Mouse (Mus musculus): ENCODE results near the gene Fam84a. TPM values are rescaled to one million over a fixed set of nuclear protein-coding genes. Genes with fewer than 3 reads are reported as not detected.

The Fam84a gene
- 7.9 and 8.4 TPM in 2 replicates for polyA plus RNA-seq (2015; fragmentation: Nextera tagmentation; extraction: Ambion mirVana)

DNA sequence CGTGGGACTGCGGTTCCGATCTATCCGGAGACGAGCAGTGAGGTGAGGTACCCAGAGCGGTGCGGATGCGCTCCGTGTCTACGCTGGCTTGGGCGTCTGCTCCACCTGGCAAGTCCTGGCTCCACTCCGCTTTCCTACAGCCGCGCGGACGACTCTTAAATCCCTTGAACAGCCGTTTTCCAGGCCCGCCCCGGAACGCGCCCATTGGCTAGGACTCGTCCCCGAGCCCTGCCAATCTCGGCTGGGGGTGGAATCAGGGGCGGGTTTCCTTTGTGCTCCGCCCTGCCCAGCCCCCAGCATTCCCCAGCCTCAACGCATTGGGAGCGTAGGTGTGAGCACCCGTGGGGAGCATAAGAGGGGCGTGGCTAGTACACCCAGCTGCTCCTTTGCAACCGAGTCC, at the start of gene Fam84a:
Gene Fam84a (minus strand): TSS at position 134 of the 400 bp plus-strand sequence.
- no peaks in the 10 kb centered on the region for H3K9me3 ChIP-seq (ENCODE audit: control insufficient read depth, low read length)
- H3K9ac ChIP-seq (ENCODE audit: low read depth, low read length) = peak within 1 kb of the TSS; percentile 71
- peak within 1 kb of the TSS; percentile 63 for H3K4me3 ChIP-seq (ENCODE audit: low read length)
- H3K27ac ChIP-seq (ENCODE audit: low read length) = no peak within 1 kb of the TSS; the same call in 1 of the 2 replicates
- H3K36me3 ChIP-seq (ENCODE audit: control insufficient read depth, insufficient read depth, low read length) = no peaks in the 10 kb centered on the region
- peak within 1 kb of the TSS; percentile 95 for H3K4me2 ChIP-seq (ENCODE audit: low read depth, low read length)
- under 1% methylated on average over 31 of the region's 31 CpGs for WGBS
- H3K27me3 ChIP-seq (replicated peaks; ENCODE audit: control insufficient read depth, insufficient read depth, low read length) = no peaks in the 10 kb centered on the region; the same call in 1 of the 2 replicates
- peaks cover 24% of the 10 kb centered on the region for H3K4me1 ChIP-seq (ENCODE audit: control insufficient read depth, insufficient read depth, low read length)
- ATAC-seq = peak; percentile 96

DNA sequence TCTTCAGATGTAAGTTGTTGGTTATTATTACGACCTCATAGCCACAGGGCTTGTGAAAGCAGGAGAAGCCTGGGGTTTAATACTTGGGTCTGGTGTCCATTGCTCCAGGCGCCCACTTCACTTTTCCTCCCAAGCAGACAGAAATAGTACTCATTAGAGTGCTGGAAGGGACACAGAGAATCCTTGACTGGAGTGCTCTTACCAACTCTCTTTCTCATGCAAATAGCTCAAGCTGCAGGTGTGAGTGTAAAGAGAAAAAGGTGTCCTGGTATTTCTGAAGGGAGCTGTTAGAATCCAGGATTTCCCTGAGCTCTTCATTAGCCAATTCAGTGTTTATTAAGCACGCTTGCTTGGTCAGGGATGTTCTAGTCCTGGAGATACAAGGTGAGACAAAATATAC, 43.6 kb upstream of the Fam84a start:
- no peak for ATAC-seq
- Histone ChIP-seq H3K4me3 (ENCODE audit: low read length) (no peak overlapping the region), H3K9me3 (ENCODE audit: control insufficient read depth, low read length) (no peaks in the 10 kb centered on the region), H3K36me3 (ENCODE audit: control insufficient read depth, insufficient read depth, low read length) (no peaks in the 10 kb centered on the region), H3K9ac (ENCODE audit: low read depth, low read length) (no peak overlapping the region), H3K27me3 (replicated peaks; ENCODE audit: control insufficient read depth, insufficient read depth, low read length) (no peaks in the 10 kb centered on the region), H3K27ac (ENCODE audit: low read length) (no peak overlapping the region), H3K4me2 (ENCODE audit: low read depth, low read length) (no peak overlapping the region), H3K4me1 (ENCODE audit: control insufficient read depth, insufficient read depth, low read length) (no peaks in the 10 kb centered on the region)
- WGBS = 73% methylated on average over 3 of the region's 3 CpGs

DNA sequence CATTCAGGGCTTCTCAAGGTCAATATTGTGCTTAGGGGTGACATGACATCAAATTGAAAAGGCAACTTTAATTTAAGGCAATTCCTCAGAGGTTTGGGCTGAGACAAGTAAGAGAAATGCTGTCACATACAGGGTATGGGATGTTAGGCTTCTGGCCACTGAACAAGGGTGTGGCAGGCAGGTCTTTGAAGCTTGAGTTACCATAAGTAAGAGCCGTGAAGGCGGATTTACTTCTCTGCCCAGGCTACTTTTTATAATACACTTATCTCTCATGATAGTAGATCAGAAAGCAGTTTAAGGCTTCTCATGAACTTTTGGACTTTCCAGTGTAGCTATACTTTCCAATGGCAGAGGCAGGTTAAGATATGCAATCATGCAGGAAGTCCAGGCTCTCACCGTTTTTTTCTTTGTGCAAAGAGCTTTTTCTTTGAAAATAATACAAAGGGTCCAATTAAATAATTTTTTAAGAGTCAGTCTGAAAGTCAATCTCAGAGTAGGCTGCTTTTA, 34.9 kb upstream of the Fam84a start:
- H3K36me3 ChIP-seq (ENCODE audit: control insufficient read depth, insufficient read depth, low read length) = no peaks in the 10 kb centered on the region
- no peak overlapping the region for H3K4me2 ChIP-seq (ENCODE audit: low read depth, low read length)
- ATAC-seq = peak; percentile 93
- no peaks in the 10 kb centered on the region for H3K4me1 ChIP-seq (ENCODE audit: control insufficient read depth, insufficient read depth, low read length)
- no peaks in the 10 kb centered on the region for H3K27me3 ChIP-seq (replicated peaks; ENCODE audit: control insufficient read depth, insufficient read depth, low read length)
- H3K9ac ChIP-seq (ENCODE audit: low read depth, low read length) = no peak overlapping the region
- WGBS = 68% methylated on average over 3 of the region's 3 CpGs
- no peak overlapping the region for H3K4me3 ChIP-seq (ENCODE audit: low read length)
- no peaks in the 10 kb centered on the region for H3K9me3 ChIP-seq (ENCODE audit: control insufficient read depth, low read length)
- H3K27ac ChIP-seq (ENCODE audit: low read length) = no peak overlapping the region

DNA sequence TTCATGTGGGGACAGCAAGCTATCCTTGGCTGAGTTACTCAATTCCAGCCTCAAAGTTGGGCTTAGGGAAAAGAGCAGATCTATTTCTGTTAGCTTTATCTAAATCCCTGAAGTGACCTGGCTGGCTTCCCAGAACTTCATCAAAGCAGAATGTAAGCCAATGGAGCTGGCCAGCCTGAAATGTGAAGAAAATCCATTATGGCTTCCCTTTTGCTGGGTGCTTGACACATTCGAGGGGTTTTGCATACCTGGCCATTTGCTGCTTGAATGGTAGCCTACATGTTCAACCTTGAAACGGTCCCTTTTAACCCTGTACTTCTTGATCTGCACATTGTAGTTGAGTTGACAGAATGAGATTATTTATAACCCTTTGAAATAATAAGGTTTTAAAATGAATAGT, 13.9 kb upstream of the Fam84a start:
- no peak overlapping the region for H3K9ac ChIP-seq (ENCODE audit: low read depth, low read length)
- H3K27ac ChIP-seq (ENCODE audit: low read length) = no peak overlapping the region
- H3K4me3 ChIP-seq (ENCODE audit: low read length) = no peak overlapping the region
- H3K27me3 ChIP-seq (replicated peaks; ENCODE audit: control insufficient read depth, insufficient read depth, low read length) = no peaks in the 10 kb centered on the region
- H3K4me2 ChIP-seq (ENCODE audit: low read depth, low read length) = no peak overlapping the region
- 71% methylated on average over 2 of the region's 2 CpGs for WGBS
- no peaks in the 10 kb centered on the region for H3K4me1 ChIP-seq (ENCODE audit: control insufficient read depth, insufficient read depth, low read length)
- H3K36me3 ChIP-seq (ENCODE audit: control insufficient read depth, insufficient read depth, low read length) = no peaks in the 10 kb centered on the region
- ATAC-seq = no peak
- no peaks in the 10 kb centered on the region for H3K9me3 ChIP-seq (ENCODE audit: control insufficient read depth, low read length)

DNA sequence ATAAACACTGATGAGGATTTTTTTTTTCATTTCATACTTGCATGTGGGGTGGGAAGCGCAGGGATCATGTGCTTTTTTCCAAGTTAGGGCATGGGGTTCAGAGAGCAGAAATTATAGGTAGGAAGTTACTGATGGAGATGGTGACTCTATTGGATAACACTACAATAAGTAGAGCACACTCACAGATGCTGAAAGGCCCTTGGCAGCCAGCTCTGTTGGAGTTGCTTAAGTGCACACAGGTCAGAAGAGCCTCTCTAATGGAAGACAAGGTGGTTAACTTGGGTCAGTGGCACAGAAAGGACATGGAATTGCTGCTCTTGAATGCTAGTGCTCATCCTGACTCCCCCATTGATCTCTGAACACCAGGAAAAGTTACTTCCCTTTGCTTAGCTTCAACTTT, 13.1 kb upstream of the Fam84a start:
- no peak overlapping the region for H3K27ac ChIP-seq (ENCODE audit: low read length)
- no peak overlapping the region for H3K4me3 ChIP-seq (ENCODE audit: low read length)
- H3K9ac ChIP-seq (ENCODE audit: low read depth, low read length) = no peak overlapping the region
- ATAC-seq = no peak
- H3K36me3 ChIP-seq (ENCODE audit: control insufficient read depth, insufficient read depth, low read length) = no peaks in the 10 kb centered on the region
- 94% methylated on average over 1 of the region's 1 CpGs for WGBS
- H3K9me3 ChIP-seq (ENCODE audit: control insufficient read depth, low read length) = no peaks in the 10 kb centered on the region
- H3K4me2 ChIP-seq (ENCODE audit: low read depth, low read length) = no peak overlapping the region
- no peaks in the 10 kb centered on the region for H3K4me1 ChIP-seq (ENCODE audit: control insufficient read depth, insufficient read depth, low read length)
- H3K27me3 ChIP-seq (replicated peaks; ENCODE audit: control insufficient read depth, insufficient read depth, low read length) = no peaks in the 10 kb centered on the region

DNA sequence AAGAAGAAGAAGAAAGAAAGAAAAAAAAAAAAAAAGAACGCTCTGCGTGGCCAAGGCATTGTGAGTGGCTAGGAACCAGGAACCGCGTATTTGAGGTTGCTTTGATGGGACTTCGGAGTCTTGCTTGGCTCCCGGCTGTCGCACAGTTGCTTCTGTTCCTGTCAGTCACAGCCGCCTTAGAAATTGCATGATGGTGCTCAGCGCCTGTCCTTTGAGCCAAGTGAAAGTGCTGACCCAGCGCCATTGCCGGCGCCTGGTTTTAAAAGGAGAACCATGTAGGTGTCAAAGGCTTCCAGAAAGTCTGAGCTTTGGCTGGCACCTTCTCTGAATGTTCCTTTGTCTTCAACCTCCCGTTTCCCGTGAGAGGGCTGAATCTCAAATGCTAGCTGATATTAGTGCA, 572 bp upstream of the Fam84a start:
- H3K4me1 ChIP-seq (ENCODE audit: control insufficient read depth, insufficient read depth, low read length) = peaks cover 24% of the 10 kb centered on the region
- peak; percentile 21 for ATAC-seq
- H3K9ac ChIP-seq (ENCODE audit: low read depth, low read length) = peak overlapping the region; percentile 48
- peak overlapping the region; percentile 95 for H3K4me2 ChIP-seq (ENCODE audit: low read depth, low read length)
- no peaks in the 10 kb centered on the region; the same call in 1 of the 2 replicates for H3K27me3 ChIP-seq (replicated peaks; ENCODE audit: control insufficient read depth, insufficient read depth, low read length)
- H3K4me3 ChIP-seq (ENCODE audit: low read length) = peak overlapping the region; percentile 63
- WGBS = 1% methylated on average over 14 of the region's 14 CpGs
- no peak overlapping the region for H3K27ac ChIP-seq (ENCODE audit: low read length)
- no peaks in the 10 kb centered on the region for H3K9me3 ChIP-seq (ENCODE audit: control insufficient read depth, low read length)
- no peaks in the 10 kb centered on the region for H3K36me3 ChIP-seq (ENCODE audit: control insufficient read depth, insufficient read depth, low read length)

DNA sequence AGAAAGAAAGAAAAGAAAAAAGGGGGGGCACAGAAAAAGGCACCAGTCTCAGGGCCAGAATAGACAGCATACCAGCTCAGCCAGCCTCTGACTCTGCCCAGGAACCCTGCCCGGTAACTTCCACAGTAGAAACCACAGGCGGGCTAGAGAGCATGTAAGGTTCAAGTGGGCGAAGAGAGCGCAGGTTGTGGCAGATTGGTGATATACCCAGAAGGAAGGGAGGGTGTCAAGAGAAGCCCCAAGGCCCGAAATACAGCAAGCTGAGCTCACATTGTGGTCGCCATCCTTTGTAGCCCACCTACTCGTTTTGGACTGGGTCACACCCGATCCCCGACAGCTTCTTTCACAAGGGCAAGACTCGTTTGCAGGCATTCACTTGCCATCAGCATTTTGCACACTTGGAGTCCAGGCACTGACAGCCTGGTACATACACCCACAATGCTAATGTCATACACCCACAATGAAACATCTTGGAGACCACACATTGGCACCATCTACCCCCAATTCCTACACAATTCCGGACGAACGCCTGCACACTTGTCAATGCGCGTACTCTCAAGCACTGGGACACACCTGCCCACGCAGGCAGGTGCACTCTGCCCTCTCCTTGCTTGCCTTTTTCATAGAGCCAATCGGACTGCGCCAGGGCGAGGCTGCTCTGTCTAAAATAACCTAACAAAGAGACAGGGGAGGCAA, 770 bp downstream of the Fam84a start:
- peak overlapping the region; percentile 71 for H3K9ac ChIP-seq (ENCODE audit: low read depth, low read length)
- no peaks in the 10 kb centered on the region for H3K9me3 ChIP-seq (ENCODE audit: control insufficient read depth, low read length)
- H3K27me3 ChIP-seq (replicated peaks; ENCODE audit: control insufficient read depth, insufficient read depth, low read length) = no peaks in the 10 kb centered on the region; the same call in 1 of the 2 replicates
- peak; percentile 79 for ATAC-seq
- H3K4me1 ChIP-seq (ENCODE audit: control insufficient read depth, insufficient read depth, low read length) = peaks cover 24% of the 10 kb centered on the region
- H3K4me2 ChIP-seq (ENCODE audit: low read depth, low read length) = peak overlapping the region; percentile 95
- H3K36me3 ChIP-seq (ENCODE audit: control insufficient read depth, insufficient read depth, low read length) = no peaks in the 10 kb centered on the region
- no peak overlapping the region for H3K27ac ChIP-seq (ENCODE audit: low read length)
- H3K4me3 ChIP-seq (ENCODE audit: low read length) = peak overlapping the region; percentile 63
- WGBS = 6% methylated on average over 19 of the region's 19 CpGs

DNA sequence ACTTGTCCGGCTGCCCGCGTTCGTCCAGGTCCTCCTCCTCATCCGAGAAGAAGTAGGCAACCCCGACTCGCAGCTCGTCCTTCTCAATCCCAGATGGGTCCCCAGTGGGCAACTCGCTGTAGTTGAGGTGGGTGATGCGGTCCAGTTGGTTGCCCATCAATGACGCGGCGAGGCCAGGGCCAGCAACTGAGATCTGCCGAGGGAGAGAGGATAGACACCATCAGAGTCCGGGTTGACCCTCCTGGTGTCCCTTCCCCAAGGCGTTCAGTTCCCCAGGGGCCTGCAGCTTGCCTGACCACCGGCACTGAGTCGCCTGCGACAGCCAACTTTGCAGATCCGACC, 1.3 kb downstream of the Fam84a start:
- H3K4me3 ChIP-seq (ENCODE audit: low read length) = peak overlapping the region; percentile 63
- no peak overlapping the region for H3K27ac ChIP-seq (ENCODE audit: low read length)
- 3% methylated on average over 20 of the region's 20 CpGs for WGBS
- ATAC-seq = no peak
- no peaks in the 10 kb centered on the region; the same call in 1 of the 2 replicates for H3K27me3 ChIP-seq (replicated peaks; ENCODE audit: control insufficient read depth, insufficient read depth, low read length)
- H3K4me2 ChIP-seq (ENCODE audit: low read depth, low read length) = peak overlapping the region; percentile 95
- H3K36me3 ChIP-seq (ENCODE audit: control insufficient read depth, insufficient read depth, low read length) = no peaks in the 10 kb centered on the region
- no peaks in the 10 kb centered on the region for H3K9me3 ChIP-seq (ENCODE audit: control insufficient read depth, low read length)
- H3K4me1 ChIP-seq (ENCODE audit: control insufficient read depth, insufficient read depth, low read length) = peaks cover 24% of the 10 kb centered on the region
- H3K9ac ChIP-seq (ENCODE audit: low read depth, low read length) = peak overlapping the region; percentile 71

DNA sequence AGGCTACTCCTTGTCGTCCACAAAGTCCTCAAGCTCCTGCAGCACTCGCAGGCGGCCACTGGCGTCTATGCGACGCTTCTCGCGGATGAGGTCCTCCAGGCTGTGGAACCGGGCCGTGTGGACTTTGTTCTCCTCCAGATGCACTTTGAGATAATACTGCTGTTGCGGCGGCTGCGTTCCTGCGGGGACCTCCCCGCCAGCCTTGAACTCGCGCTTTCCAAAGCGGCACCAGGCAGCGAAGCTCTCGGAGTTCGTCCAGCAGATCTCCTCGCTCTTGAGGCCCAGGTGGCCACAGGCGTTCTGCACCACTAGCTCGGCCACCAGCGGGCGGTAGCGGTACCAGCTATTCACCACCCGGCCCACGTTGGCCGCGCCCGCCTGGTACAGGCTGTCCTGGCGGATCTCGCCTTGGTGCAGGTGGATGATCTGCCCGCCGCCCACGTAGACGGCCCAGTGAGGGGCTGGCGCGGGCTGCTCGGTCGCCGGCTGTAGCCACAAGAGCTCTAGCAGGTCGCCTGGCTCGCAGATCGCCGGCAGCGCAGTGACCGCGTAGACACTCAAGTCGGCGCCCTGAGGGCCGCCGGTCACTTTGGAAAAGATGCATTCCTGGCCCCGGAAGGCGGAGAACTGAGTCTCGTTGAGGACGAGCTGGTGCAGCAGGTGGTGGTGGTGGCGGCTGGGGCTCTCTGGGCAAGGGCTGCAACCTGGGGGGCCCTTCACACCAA, 1.8 kb downstream of the Fam84a start:
- H3K4me3 ChIP-seq (ENCODE audit: low read length) = peak overlapping the region; percentile 63
- no peaks in the 10 kb centered on the region; the same call in 1 of the 2 replicates for H3K27me3 ChIP-seq (replicated peaks; ENCODE audit: control insufficient read depth, insufficient read depth, low read length)
- H3K36me3 ChIP-seq (ENCODE audit: control insufficient read depth, insufficient read depth, low read length) = no peaks in the 10 kb centered on the region
- peak; percentile 58 for ATAC-seq
- H3K27ac ChIP-seq (ENCODE audit: low read length) = no peak overlapping the region
- peak overlapping the region; percentile 71 for H3K9ac ChIP-seq (ENCODE audit: low read depth, low read length)
- peaks cover 24% of the 10 kb centered on the region for H3K4me1 ChIP-seq (ENCODE audit: control insufficient read depth, insufficient read depth, low read length)
- under 1% methylated on average over 59 of the region's 59 CpGs for WGBS
- H3K4me2 ChIP-seq (ENCODE audit: low read depth, low read length) = peak overlapping the region; percentile 95
- no peaks in the 10 kb centered on the region for H3K9me3 ChIP-seq (ENCODE audit: control insufficient read depth, low read length)
